Mouse (Mus musculus) small intestine, adult 2 months (tissue): ENCODE measurements around the gene Tiam2. TPM values are rescaled to one million over a fixed set of nuclear protein-coding genes. Genes with fewer than 3 reads are reported as not detected.

Experiments
- H3K27ac ChIP-seq: fragments of 200-500 bp; 2 replicates; pipeline ENCODE4 v1.5.1; 2012; ENCODE audit warnings: low read depth, low read length, control low read depth, inconsistent platforms; ENCODE audit not compliant: insufficient read depth
- H3K27me3 ChIP-seq: fragments of 200-500 bp; 2 replicates; pipeline ENCODE4 v1.6.1; 2012; ENCODE audit warnings: mild to moderate bottlenecking, moderate library complexity, low read length, inconsistent platforms; ENCODE audit not compliant: control insufficient read depth, insufficient read depth
- H3K36me3 ChIP-seq: fragments of 200-500 bp; 2 replicates; pipeline ENCODE4 v1.6.1; 2012; ENCODE audit warnings: mild to moderate bottlenecking, low read length, control low read depth, inconsistent platforms; ENCODE audit not compliant: control insufficient read depth, insufficient read depth
- H3K4me1 ChIP-seq: fragments of 200-500 bp; 2 replicates; pipeline ENCODE4 v1.6.1; 2012; ENCODE audit warnings: low read length, inconsistent platforms, mixed read lengths; ENCODE audit not compliant: control insufficient read depth, insufficient read depth, insufficient read length
- H3K4me3 ChIP-seq: fragments of 200-500 bp; 2 replicates; pipeline ENCODE4 v1.5.1; 2012; ENCODE audit warnings: low read depth, mild to moderate bottlenecking, control low read depth, inconsistent platforms, low read length, moderate library complexity
- CTCF ChIP-seq: fragments of 200-500 bp; IDR thresholded peaks from 2 replicates; pipeline ENCODE4 v1.5.1; 2012; ENCODE audit warnings: low read depth, mild to moderate bottlenecking, control low read depth, inconsistent platforms, low read length, moderate library complexity, mixed read lengths; ENCODE audit not compliant: insufficient replicate concordance, insufficient read length; ENCODE audit errors: extremely low read depth
- POLR2A ChIP-seq: fragments of 200-500 bp; IDR thresholded peaks from 2 replicates; pipeline ENCODE4 v1.6.1; 2012; ENCODE audit warnings: low read depth, mild to moderate bottlenecking, control low read depth, inconsistent platforms, low read length, moderate library complexity
- WGBS: fragments of 180-500 bp; shearing (Covaris S2); methylation state at CpG from one replicate; pipeline ENCODE4 v1.1.7; 2018; 5-methylcytosine and 5-hydroxymethylcytosine counted together
- polyA plus RNA-seq: library from polyadenylated mRNA; depleted of rRNA; stranded (reverse); fragments of >200 nt; gene quantifications from 2 replicates; pipeline ENCODE4 v1.2.3, GENCODE M21; 2012

Gene Tiam2
- polyA plus RNA-seq, 1 experiment = 2.7 TPM

- peaks cover 5% of the 10 kb centered on the region; the same call in 1 of the 2 replicates for H3K4me1 ChIP-seq
- H3K36me3 ChIP-seq = no peaks in the 10 kb centered on the region; the same call in 1 of the 2 replicates
- WGBS = 30% methylated on average over 3 of the region's 3 CpGs
- TF ChIP-seq CTCF = no peak
- TF ChIP-seq POLR2A = no peak
- H3K27ac ChIP-seq = no peak overlapping the region
- H3K27me3 ChIP-seq = no peaks in the 10 kb centered on the region
- H3K4me3 ChIP-seq = no peak overlapping the region
These were observed 40.4 kb downstream of the Tiam2 start for GRCm38 (mm10) chr17:3366741-3367140.

GRCm38 (mm10) chr17:3368386-3368785 is 42.0 kb downstream of the Tiam2 start:
- Histone ChIP-seq H3K27me3 (no peaks in the 10 kb centered on the region), H3K4me1 (peaks cover 5% of the 10 kb centered on the region; the same call in 1 of the 2 replicates), H3K36me3 (no peaks in the 10 kb centered on the region; the same call in 1 of the 2 replicates), H3K27ac (no peak overlapping the region), H3K4me3 (no peak overlapping the region)
- TF ChIP-seq POLR2A (no peak), CTCF (no peak)
- 67% methylated on average over 1 of the region's 1 CpGs for WGBS

- Histone ChIP-seq H3K27me3 (no peaks in the 10 kb centered on the region), H3K4me1 (peaks cover 5% of the 10 kb centered on the region; the same call in 1 of the 2 replicates), H3K36me3 (no peaks in the 10 kb centered on the region; the same call in 1 of the 2 replicates), H3K4me3 (no peak overlapping the region), H3K27ac (no peak overlapping the region)
- TF ChIP-seq CTCF (no peak), POLR2A (no peak)
- WGBS = 15% methylated on average over 4 of the region's 4 CpGs
These were observed 43.3 kb downstream of the Tiam2 start for GRCm38 (mm10) chr17:3369631-3370030.

GRCm38 (mm10) chr17:3378606-3379005 is 52.2 kb downstream of the Tiam2 start:
- Histone ChIP-seq H3K27ac (no peak overlapping the region), H3K4me1 (no peaks in the 10 kb centered on the region), H3K4me3 (no peak overlapping the region), H3K27me3 (no peaks in the 10 kb centered on the region), H3K36me3 (no peaks in the 10 kb centered on the region)
- 63% methylated on average over 2 of the region's 2 CpGs for WGBS
- TF ChIP-seq POLR2A (no peak), CTCF (no peak)

- no peak for TF ChIP-seq CTCF
- no peak for TF ChIP-seq POLR2A
- 59% methylated on average over 10 of the region's 13 CpGs for WGBS
- Histone ChIP-seq H3K36me3 (no peaks in the 10 kb centered on the region), H3K4me3 (no peak overlapping the region), H3K4me1 (no peaks in the 10 kb centered on the region), H3K27me3 (no peaks in the 10 kb centered on the region), H3K27ac (no peak overlapping the region)
These were observed 53.6 kb downstream of the Tiam2 start for GRCm38 (mm10) chr17:3379753-3380588.

GRCm38 (mm10) chr17:3385391-3385790 is 59.0 kb downstream of the Tiam2 start:
- 69% methylated on average over 1 of the region's 1 CpGs for WGBS
- H3K4me3 ChIP-seq = no peak overlapping the region

GRCm38 (mm10) chr17:3387819-3388218 is 61.4 kb downstream of the Tiam2 start:
- TF ChIP-seq CTCF (no peak), POLR2A (no peak)
- H3K4me3 ChIP-seq = no peak overlapping the region
- no peaks in the 10 kb centered on the region for H3K4me1 ChIP-seq
- no peaks in the 10 kb centered on the region for H3K36me3 ChIP-seq
- no peak overlapping the region for H3K27ac ChIP-seq
- H3K27me3 ChIP-seq = no peaks in the 10 kb centered on the region
- WGBS = 30% methylated on average over 4 of the region's 4 CpGs

More at GRCm38 (mm10) chr17:3385391-3385790, 59.0 kb downstream of the Tiam2 start:
- no peaks in the 10 kb centered on the region for H3K27me3 ChIP-seq
- no peak overlapping the region for H3K27ac ChIP-seq
- no peaks in the 10 kb centered on the region for H3K4me1 ChIP-seq
- no peaks in the 10 kb centered on the region for H3K36me3 ChIP-seq
- TF ChIP-seq CTCF = no peak
